Mouse (Mus musculus) midbrain, embryonic 13.5 days (tissue): ENCODE measurements at regions not wholly inside any gene's neighbourhood (a gene's known extent, or its start where the extent isn't known, plus 50 kb on each side); places are given as distances from the start of the nearest gene placed in this dataset.

Experiments used
- ATAC-seq: fragments of 200-750 bp; cut with Nextera tagmentation; 2 replicates; pipeline ENCODE4 v1.8.0; 2017; ENCODE audit warnings: mild to moderate bottlenecking, moderate TSS enrichment, moderate library complexity
- H3K27ac ChIP-seq: fragments of 300-500 bp; sonication (generic); 2 replicates; pipeline ENCODE4 v1.5.1; 2015; ENCODE audit warnings: inconsistent platforms, mild to moderate bottlenecking, moderate library complexity
- H3K27me3 ChIP-seq: fragments of 300-500 bp; sonication (generic); 2 replicates; pipeline ENCODE4 v1.6.1; 2015; ENCODE audit warnings: mild to moderate bottlenecking, inconsistent platforms
- H3K36me3 ChIP-seq: fragments of 300-500 bp; sonication (generic); 2 replicates; pipeline ENCODE4 v1.6.1; 2015; ENCODE audit warnings: mild to moderate bottlenecking, inconsistent platforms
- H3K4me1 ChIP-seq: fragments of 300-500 bp; sonication (generic); replicated peaks from 2 replicates; pipeline ENCODE4 v1.6.1; 2015; ENCODE audit warnings: inconsistent platforms
- H3K4me2 ChIP-seq: fragments of 300-500 bp; sonication (generic); replicated peaks from 2 replicates; pipeline ENCODE4 v1.6.1; 2015; ENCODE audit warnings: moderate library complexity, mild to moderate bottlenecking, inconsistent platforms
- H3K4me3 ChIP-seq: fragments of 300-500 bp; sonication (generic); replicated peaks from 2 replicates; pipeline ENCODE4 v1.5.1; 2015; ENCODE audit warnings: mild to moderate bottlenecking, inconsistent platforms
- H3K9ac ChIP-seq: fragments of 300-500 bp; sonication (generic); replicated peaks from 2 replicates; pipeline ENCODE4 v1.6.1; 2015; ENCODE audit warnings: mild to moderate bottlenecking, inconsistent platforms
- H3K9me3 ChIP-seq: fragments of 300-500 bp; sonication (generic); 2 replicates; pipeline ENCODE4 v1.6.1; 2016; ENCODE audit warnings: mild to moderate bottlenecking, inconsistent platforms
- WGBS: fragments of 180-500 bp; shearing (Covaris S2); methylation state at CpG from one replicate; pipeline ENCODE4 v1.1.7; 2015; 5-methylcytosine and 5-hydroxymethylcytosine counted together

GRCm38 (mm10) chr2:173349510-173349909 is 73.2 kb upstream of the Pmepa1 start:
- Histone ChIP-seq H3K9ac (no peak overlapping the region), H3K36me3 (no peaks in the 10 kb centered on the region), H3K4me2 (no peak overlapping the region), H3K27ac (no peak overlapping the region), H3K4me1 (0 out of 2 replicates have a peak, but pooled peaks cover 5% of the 10 kb centered on the region), H3K27me3 (no peaks in the 10 kb centered on the region; the same call in 1 of the 2 replicates), H3K4me3 (no peak overlapping the region), H3K9me3 (no peaks in the 10 kb centered on the region)
- no peak for ATAC-seq
- WGBS = 81% methylated on average over 9 of the region's 9 CpGs

GRCm38 (mm10) chr2:173349910-173350309 is 73.6 kb upstream of the Pmepa1 start:
- 87% methylated on average over 4 of the region's 4 CpGs for WGBS
- Histone ChIP-seq H3K36me3 (no peaks in the 10 kb centered on the region), H3K4me2 (no peak overlapping the region), H3K9me3 (no peaks in the 10 kb centered on the region), H3K4me3 (no peak overlapping the region), H3K27me3 (no peaks in the 10 kb centered on the region; the same call in 1 of the 2 replicates), H3K27ac (no peak overlapping the region), H3K9ac (no peak overlapping the region), H3K4me1 (0 out of 2 replicates have a peak, but pooled peaks cover 5% of the 10 kb centered on the region)
- no peak for ATAC-seq

- H3K27me3 ChIP-seq = no peaks in the 10 kb centered on the region; the same call in 1 of the 2 replicates
- H3K9ac ChIP-seq = no peak overlapping the region
- 0 out of 2 replicates have a peak, but pooled peaks cover 5% of the 10 kb centered on the region for H3K4me1 ChIP-seq
- no peak overlapping the region for H3K4me2 ChIP-seq
- no peaks in the 10 kb centered on the region for H3K9me3 ChIP-seq
- H3K4me3 ChIP-seq = no peak overlapping the region
- WGBS = 97% methylated on average over 3 of the region's 3 CpGs
- no peak for ATAC-seq
- no peak overlapping the region for H3K27ac ChIP-seq
- H3K36me3 ChIP-seq = no peaks in the 10 kb centered on the region
These were observed 74.1 kb upstream of the Pmepa1 start for GRCm38 (mm10) chr2:173350405-173350804.

GRCm38 (mm10) chr2:173350831-173351230 is 74.5 kb upstream of the Pmepa1 start:
- H3K27ac ChIP-seq = no peak overlapping the region
- no peaks in the 10 kb centered on the region for H3K36me3 ChIP-seq
- no peak overlapping the region for H3K4me2 ChIP-seq
- H3K4me1 ChIP-seq = 0 out of 2 replicates have a peak, but pooled peaks cover 5% of the 10 kb centered on the region
- 68% methylated on average over 3 of the region's 3 CpGs for WGBS
- H3K27me3 ChIP-seq = no peaks in the 10 kb centered on the region; the same call in 1 of the 2 replicates
- no peak for ATAC-seq
- no peaks in the 10 kb centered on the region for H3K9me3 ChIP-seq
- no peak overlapping the region for H3K4me3 ChIP-seq
- H3K9ac ChIP-seq = no peak overlapping the region

GRCm38 (mm10) chr2:173351831-173352755 is 75.8 kb upstream of the Pmepa1 start:
- Histone ChIP-seq H3K4me3 (no peak overlapping the region), H3K36me3 (no peaks in the 10 kb centered on the region), H3K4me2 (no peak overlapping the region), H3K27me3 (no peaks in the 10 kb centered on the region; the same call in 1 of the 2 replicates), H3K9ac (no peak overlapping the region), H3K4me1 (0 out of 2 replicates have a peak, but pooled peaks cover 5% of the 10 kb centered on the region), H3K27ac (no peak overlapping the region), H3K9me3 (no peaks in the 10 kb centered on the region)
- no peak for ATAC-seq
- 70% methylated on average over 18 of the region's 18 CpGs for WGBS

- WGBS = 66% methylated on average over 3 of the region's 3 CpGs
- ATAC-seq = no peak
- H3K27ac ChIP-seq = no peak overlapping the region; the same call in 1 of the 2 replicates
These were observed 76.4 kb upstream of the Pmepa1 start for GRCm38 (mm10) chr2:173352756-173353139.

GRCm38 (mm10) chr2:173353435-173354241 is 77.3 kb upstream of the Pmepa1 start:
- no peaks in the 10 kb centered on the region for H3K36me3 ChIP-seq
- no peak overlapping the region for H3K27ac ChIP-seq
- no peaks in the 10 kb centered on the region for H3K9me3 ChIP-seq
- no peak for ATAC-seq
- no peak overlapping the region for H3K4me3 ChIP-seq
- H3K4me1 ChIP-seq = 0 out of 2 replicates have a peak, but pooled peaks cover 5% of the 10 kb centered on the region
- no peak overlapping the region for H3K4me2 ChIP-seq
- no peak overlapping the region for H3K9ac ChIP-seq
- 76% methylated on average over 16 of the region's 16 CpGs for WGBS
- H3K27me3 ChIP-seq = no peaks in the 10 kb centered on the region

More at GRCm38 (mm10) chr2:173352756-173353139, 76.4 kb upstream of the Pmepa1 start:
- Histone ChIP-seq H3K9ac (no peak overlapping the region), H3K36me3 (no peaks in the 10 kb centered on the region), H3K4me2 (no peak overlapping the region), H3K4me1 (0 out of 2 replicates have a peak, but pooled peaks cover 5% of the 10 kb centered on the region), H3K4me3 (no peak overlapping the region), H3K9me3 (no peaks in the 10 kb centered on the region), H3K27me3 (no peaks in the 10 kb centered on the region)

- Histone ChIP-seq H3K4me3 (no peak overlapping the region), H3K9me3 (no peaks in the 10 kb centered on the region), H3K36me3 (no peaks in the 10 kb centered on the region), H3K27me3 (no peaks in the 10 kb centered on the region), H3K9ac (no peak overlapping the region), H3K4me2 (no peak overlapping the region), H3K4me1 (0 out of 2 replicates have a peak, but pooled peaks cover 5% of the 10 kb centered on the region), H3K27ac (no peak overlapping the region)
- no peak for ATAC-seq
- WGBS = 57% methylated on average over 5 of the region's 5 CpGs
These were observed 80.5 kb upstream of the Pmepa1 start for GRCm38 (mm10) chr2:173356786-173357185.

GRCm38 (mm10) chr2:173365441-173366166 is 89.3 kb upstream of the Pmepa1 start:
- Histone ChIP-seq H3K36me3 (no peaks in the 10 kb centered on the region), H3K27ac (no peak overlapping the region), H3K27me3 (peaks cover 9% of the 10 kb centered on the region; the same call in 1 of the 2 replicates), H3K9ac (peak overlapping the region; percentile 46; the same call in 1 of the 2 replicates), H3K4me3 (peak overlapping the region; percentile 27), H3K9me3 (no peaks in the 10 kb centered on the region), H3K4me1 (peaks cover 18% of the 10 kb centered on the region), H3K4me2 (peak overlapping the region; percentile 55)
- WGBS = 13% methylated on average over 24 of the region's 24 CpGs
- ATAC-seq = peak; percentile 72

GRCm38 (mm10) chr2:173366734-173367133 is 90.4 kb upstream of the Pmepa1 start:
- H3K4me1 ChIP-seq = peaks cover 18% of the 10 kb centered on the region
- H3K4me3 ChIP-seq = no peak overlapping the region
- H3K9ac ChIP-seq = no peak overlapping the region
- H3K36me3 ChIP-seq = no peaks in the 10 kb centered on the region
- H3K27ac ChIP-seq = no peak overlapping the region
- H3K27me3 ChIP-seq = peaks cover 9% of the 10 kb centered on the region; the same call in 1 of the 2 replicates
- H3K4me2 ChIP-seq = no peak overlapping the region
- no peak for ATAC-seq
- H3K9me3 ChIP-seq = no peaks in the 10 kb centered on the region
- 81% methylated on average over 11 of the region's 11 CpGs for WGBS

- Histone ChIP-seq H3K27me3 (peaks cover 9% of the 10 kb centered on the region; the same call in 1 of the 2 replicates), H3K4me1 (peaks cover 18% of the 10 kb centered on the region), H3K4me3 (no peak overlapping the region), H3K4me2 (no peak overlapping the region), H3K9me3 (no peaks in the 10 kb centered on the region), H3K9ac (no peak overlapping the region), H3K27ac (no peak overlapping the region), H3K36me3 (no peaks in the 10 kb centered on the region)
- 49% methylated on average over 7 of the region's 7 CpGs for WGBS
- ATAC-seq = no peak
These were observed 92.6 kb upstream of the Pmepa1 start for GRCm38 (mm10) chr2:173368899-173369298.
